Mouse (Mus musculus) activated CD4-positive, CD25-positive, alpha-beta regulatory T cell (primary cell): ENCODE data around the gene Mrfap1. TPM values are rescaled to one million over a fixed set of nuclear protein-coding genes. Genes with fewer than 3 reads are reported as not detected.

Source experiments
- polyA plus RNA-seq, 2 experiments: library from polyadenylated mRNA; unstranded; fragments of 100-300 nt; shearing (Covaris generic); gene quantifications; one replicate each; pipeline ENCODE4 v1.2.1; 2017

The Mrfap1 gene
- polyA plus RNA-seq = 100 to 1,000 TPM; 245 to 254 TPM

DNA sequence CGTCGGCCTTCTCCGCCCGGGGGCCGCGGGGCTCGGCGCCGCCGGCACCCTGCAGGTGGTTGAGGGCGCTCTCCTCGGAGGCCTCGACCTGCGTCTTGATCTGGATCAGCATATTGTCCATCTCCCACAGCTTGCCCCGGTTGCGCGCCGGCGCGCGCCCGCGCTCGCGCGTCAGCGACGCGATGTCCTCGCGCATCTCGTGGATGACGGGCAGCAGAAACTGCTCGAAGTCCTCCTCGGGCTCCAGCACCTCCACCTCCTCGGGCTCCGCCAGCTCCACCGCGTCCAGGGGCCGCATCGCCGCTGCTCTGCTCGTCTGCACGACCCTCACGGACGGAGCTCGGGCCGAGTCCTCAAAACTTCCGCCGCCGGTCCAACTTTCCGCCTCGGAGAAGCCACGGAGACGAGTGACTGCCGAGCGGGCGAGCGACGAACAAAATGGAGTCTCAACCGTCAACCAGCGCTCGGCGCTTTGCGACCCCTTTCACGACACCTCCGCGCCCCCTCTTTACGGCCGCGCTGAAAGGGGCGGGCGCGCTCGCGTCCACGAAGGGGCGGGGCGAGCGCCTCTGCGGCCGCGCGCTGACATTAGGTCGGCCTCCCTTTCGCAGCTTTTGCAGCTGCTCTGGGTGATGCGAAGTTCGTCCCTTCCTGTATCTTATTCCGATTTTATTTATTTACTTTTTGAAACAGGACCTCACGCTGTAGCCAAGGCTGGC, at the start of gene Mrfap1:
Gene Mrfap1, minus strand, starts transcription at position 477 of the 719 bp plus-strand sequence.

GRCm38 (mm10) chr5:36829913-36830879, 33.6 kb upstream of the Mrfap1 start, which contains the start of gene Man2b2:
Man2b2 (minus strand) TSS chr5:36830653.

DNA sequence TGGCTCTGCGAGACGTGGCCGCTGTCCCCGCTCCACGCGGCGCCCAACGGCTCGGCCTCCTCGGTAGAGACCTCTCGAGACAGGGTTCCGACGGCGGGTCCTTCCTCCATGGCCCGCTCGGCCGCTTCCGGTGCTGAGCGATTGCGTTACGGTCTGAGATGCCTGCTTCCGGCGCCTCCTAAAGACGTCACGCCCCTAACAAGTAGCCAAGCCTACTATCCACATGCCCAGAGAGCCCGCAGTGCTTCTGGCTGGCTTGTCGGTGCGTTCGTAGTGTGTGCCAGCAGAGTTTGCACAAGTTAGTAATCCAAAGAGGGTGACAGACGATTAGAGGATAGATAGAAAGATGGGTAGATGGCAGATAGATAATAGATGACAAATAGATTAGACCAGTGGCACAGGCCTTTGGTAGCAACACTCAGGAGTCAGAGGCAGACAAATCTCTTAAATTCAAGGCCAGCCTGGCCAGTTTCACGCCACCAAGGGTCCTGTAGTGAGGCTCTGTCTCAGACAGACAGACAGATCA, 48.0 kb downstream of the Mrfap1 start, which contains the start of gene Bloc1s4:
Gene Bloc1s4, minus strand, starts transcription at position 115 of the 526 bp plus-strand sequence.

Other genes starting within 250 kb of the Mrfap1 start
- 10 to 100 TPM; 54.5 to 70.1 TPM for gene Tbc1d14, start 203.5 kb downstream of the Mrfap1 start, polyA plus RNA-seq
- 10 to 100 TPM; 33.1 to 38.0 TPM for gene D5Ertd579e, start 100.7 kb downstream of the Mrfap1 start, polyA plus RNA-seq
- gene Bloc1s4, start 48.1 kb downstream of the Mrfap1 start, polyA plus RNA-seq = 10 to 100 TPM; 32.5 to 33.5 TPM
- gene Man2b2, start 33.9 kb upstream of the Mrfap1 start, polyA plus RNA-seq = 10 to 100 TPM; 14.0 to 19.1 TPM
- gene Ppp2r2c, start 71.7 kb upstream of the Mrfap1 start, polyA plus RNA-seq = not detected
- 1 to 10 TPM in 1 of 2 experiments, under 1 TPM in 1; 0.47 to 3.2 TPM for gene Wfs1, start 192.4 kb upstream of the Mrfap1 start, polyA plus RNA-seq